Mouse (Mus musculus): ENCODE measurements around the gene Hivep1.

GRCm38 (mm10) chr13:42119062-42119461, 67.2 kb downstream of the Hivep1 start:
- TF ChIP-seq CTCF (conservative IDR thresholded peaks at IDR 0.05; ENCODE audit: insufficient read depth, insufficient read length, low read depth, low read length), result no peak
- TF ChIP-seq POLR2A (IDR thresholded peaks at IDR 0.05; ENCODE audit: low read depth, low read length), result no peak

Data from kidney, adult 2 months (tissue).